Mouse (Mus musculus): ENCODE measurements around the gene Uggt1.

DNA sequence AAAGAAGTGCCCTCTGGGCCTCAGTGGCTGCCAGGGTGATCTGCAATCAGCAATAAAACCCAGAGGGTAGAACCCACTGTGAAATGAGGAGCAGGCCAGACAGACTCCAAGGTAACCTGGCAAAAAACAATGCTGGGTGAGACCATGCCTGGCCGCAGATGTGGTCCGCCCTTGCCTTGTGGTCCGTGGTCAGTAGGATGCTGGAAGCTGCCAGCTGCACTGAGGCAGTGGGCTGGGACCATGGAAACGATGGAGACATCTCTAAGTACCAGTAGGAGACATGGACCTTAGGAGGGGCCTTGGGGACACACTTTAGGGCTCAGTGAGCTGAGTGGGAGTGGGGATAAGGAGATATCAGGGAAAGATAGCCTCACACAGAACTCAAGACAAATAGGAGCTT lies 112.3 kb downstream of the Uggt1 start:
- no peak for TF ChIP-seq CTCF (IDR thresholded peaks at IDR 0.05)
- no peak for TF ChIP-seq EP300 (IDR thresholded peaks at IDR 0.05)

Data from lung, postnatal 0 days (tissue).